Mouse (Mus musculus): ENCODE data around the gene Ntsr2. TPM values are rescaled to one million over a fixed set of nuclear protein-coding genes. Genes with fewer than 3 reads are reported as not detected.

The Ntsr2 gene
- total RNA-seq (2014; rRNA removed; ENCODE audit: low replicate concordance) = 0.38 TPM in 1 of 2 replicates, not detected in the other
- 0.79 and 0.82 TPM in 2 replicates for polyA plus RNA-seq (2015; fragmentation: Nextera tagmentation; extraction: Ambion mirVana)

GRCm38 (mm10) chr12:16653332-16654093, at the start of gene Ntsr2:
Gene Ntsr2, plus strand, starts transcription at chr12:16653382.
- H3K4me1 ChIP-seq (ENCODE audit: control insufficient read depth, insufficient read depth) = peaks cover 11% of the 10 kb centered on the region
- 4% methylated on average over 57 of the region's 58 CpGs for WGBS
- H3K9ac ChIP-seq (replicated peaks; ENCODE audit: low read depth, low read length) = no peak within 1 kb of the TSS
- H3K27ac ChIP-seq (ENCODE audit: low read depth) = no peak within 1 kb of the TSS
- TF ChIP-seq CTCF (IDR thresholded peaks at IDR 0.05; ENCODE audit: low read depth) (no peak), EP300 (IDR thresholded peaks at IDR 0.05; ENCODE audit: low read depth) (no peak)
- H3K4me2 ChIP-seq (ENCODE audit: low read depth, low read length) = peak within 1 kb of the TSS; percentile 44
- peaks cover 23% of the 10 kb centered on the region for H3K27me3 ChIP-seq (ENCODE audit: control insufficient read depth, insufficient read depth, low read length)
- peak within 1 kb of the TSS; percentile 17; the same call in 1 of the 2 replicates for H3K4me3 ChIP-seq (ENCODE audit: low read depth, low read length)
- no peaks in the 10 kb centered on the region for H3K36me3 ChIP-seq (replicated peaks; ENCODE audit: control insufficient read depth, insufficient read depth, low read length)
- peak; percentile 84 for ATAC-seq (ENCODE audit: insufficient read depth, low read depth)
- peak; percentile 58 for DNase-seq (ENCODE audit: low spot score)
- no peaks in the 10 kb centered on the region for H3K9me3 ChIP-seq (replicated peaks; ENCODE audit: control insufficient read depth, low read length)

- Histone ChIP-seq H3K9me3 (replicated peaks; ENCODE audit: control insufficient read depth, low read length) (no peaks in the 10 kb centered on the region), H3K36me3 (replicated peaks; ENCODE audit: control insufficient read depth, insufficient read depth, low read length) (no peaks in the 10 kb centered on the region), H3K9ac (replicated peaks; ENCODE audit: low read depth, low read length) (no peak overlapping the region), H3K27me3 (ENCODE audit: control insufficient read depth, insufficient read depth, low read length) (no peaks in the 10 kb centered on the region), H3K4me3 (ENCODE audit: low read depth, low read length) (no peak overlapping the region), H3K4me2 (ENCODE audit: low read depth, low read length) (no peak overlapping the region), H3K4me1 (ENCODE audit: control insufficient read depth, insufficient read depth) (no peaks in the 10 kb centered on the region), H3K27ac (ENCODE audit: low read depth) (no peak overlapping the region)
- WGBS = 61% methylated on average over 5 of the region's 5 CpGs
- no peak for DNase-seq (ENCODE audit: low spot score)
- ATAC-seq (ENCODE audit: insufficient read depth, low read depth) = no peak
- no peak for TF ChIP-seq CTCF (IDR thresholded peaks at IDR 0.05; ENCODE audit: low read depth)
- no peak for TF ChIP-seq EP300 (IDR thresholded peaks at IDR 0.05; ENCODE audit: low read depth)
Measured at GRCm38 (mm10) chr12:16605624-16606023, 47.6 kb upstream of the Ntsr2 start.

- no peak within 1 kb of the TSS for H3K4me2 ChIP-seq (ENCODE audit: low read depth, low read length)
- ATAC-seq (ENCODE audit: insufficient read depth, low read depth) (no peak), DNase-seq (ENCODE audit: low spot score) (no peak)
- no peaks in the 10 kb centered on the region for H3K36me3 ChIP-seq (replicated peaks; ENCODE audit: control insufficient read depth, insufficient read depth, low read length)
- TF ChIP-seq EP300 (IDR thresholded peaks at IDR 0.05; ENCODE audit: low read depth) = no peak
- no peak for TF ChIP-seq CTCF (IDR thresholded peaks at IDR 0.05; ENCODE audit: low read depth)
- no peak within 1 kb of the TSS for H3K9ac ChIP-seq (replicated peaks; ENCODE audit: low read depth, low read length)
- no peaks in the 10 kb centered on the region for H3K4me1 ChIP-seq (ENCODE audit: control insufficient read depth, insufficient read depth)
- WGBS = 63% methylated on average over 2 of the region's 2 CpGs
- H3K9me3 ChIP-seq (replicated peaks; ENCODE audit: control insufficient read depth, low read length) = no peaks in the 10 kb centered on the region
- no peaks in the 10 kb centered on the region for H3K27me3 ChIP-seq (ENCODE audit: control insufficient read depth, insufficient read depth, low read length)
- no peak within 1 kb of the TSS for H3K4me3 ChIP-seq (ENCODE audit: low read depth, low read length)
- H3K27ac ChIP-seq (ENCODE audit: low read depth) = no peak within 1 kb of the TSS
Measured at GRCm38 (mm10) chr12:16610936-16611335, 42.2 kb upstream of the Ntsr2 start, which contains the start of gene Lpin1. Gene Lpin1, minus strand, starts transcription at chr12:16610966.

DNA sequence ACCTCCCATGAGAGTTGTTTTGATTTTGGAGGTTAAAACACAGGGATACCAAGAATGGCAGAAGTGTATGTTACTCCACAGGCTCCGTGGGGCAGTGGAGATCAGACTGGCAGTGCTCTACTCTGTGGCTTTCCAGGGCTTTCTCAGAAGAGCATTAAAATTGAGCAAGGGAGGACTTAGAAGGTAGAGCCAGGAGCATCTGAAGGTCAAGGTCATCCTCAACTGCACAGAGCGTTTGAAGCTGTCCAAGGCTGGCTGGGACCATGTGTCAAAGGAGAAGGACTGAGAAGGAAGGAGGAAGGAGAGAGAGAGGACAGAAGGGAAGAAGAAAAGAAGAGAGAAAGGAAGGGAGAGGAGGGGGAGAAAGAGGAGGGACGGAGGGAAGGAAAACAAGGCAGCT, 38.6 kb upstream of the Ntsr2 start:
- Histone ChIP-seq H3K27ac (ENCODE audit: low read depth) (no peak overlapping the region), H3K9ac (replicated peaks; ENCODE audit: low read depth, low read length) (no peak overlapping the region), H3K4me1 (ENCODE audit: control insufficient read depth, insufficient read depth) (peaks cover 7% of the 10 kb centered on the region), H3K4me3 (ENCODE audit: low read depth, low read length) (no peak overlapping the region), H3K27me3 (ENCODE audit: control insufficient read depth, insufficient read depth, low read length) (no peaks in the 10 kb centered on the region), H3K36me3 (replicated peaks; ENCODE audit: control insufficient read depth, insufficient read depth, low read length) (no peaks in the 10 kb centered on the region), H3K9me3 (replicated peaks; ENCODE audit: control insufficient read depth, low read length) (no peaks in the 10 kb centered on the region), H3K4me2 (ENCODE audit: low read depth, low read length) (no peak overlapping the region)
- TF ChIP-seq EP300 (IDR thresholded peaks at IDR 0.05; ENCODE audit: low read depth) (no peak), CTCF (IDR thresholded peaks at IDR 0.05; ENCODE audit: low read depth) (no peak)
- DNase-seq (ENCODE audit: low spot score) = no peak
- 45% methylated on average over 3 of the region's 3 CpGs for WGBS
- ATAC-seq (ENCODE audit: insufficient read depth, low read depth) = no peak

DNA sequence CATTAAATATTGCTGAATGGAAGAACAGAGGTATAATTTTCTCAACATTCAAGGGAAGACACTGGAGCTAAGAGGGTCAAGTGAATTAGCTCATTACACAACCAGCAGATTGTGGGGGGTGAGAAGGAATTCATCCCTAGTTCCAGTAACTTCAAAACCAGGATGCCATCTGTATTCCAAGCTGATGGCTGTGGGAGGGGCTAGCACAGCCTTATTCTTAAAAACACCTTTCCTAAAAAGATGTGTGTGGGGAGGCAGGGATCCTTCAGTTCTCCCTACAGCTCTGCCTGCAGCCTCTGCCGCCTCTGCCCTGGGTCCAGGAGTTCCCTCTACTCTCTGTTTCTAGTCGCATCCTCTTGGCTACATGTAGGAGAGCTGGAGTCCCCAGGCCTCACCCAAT, 37.4 kb upstream of the Ntsr2 start:
- Histone ChIP-seq H3K36me3 (replicated peaks; ENCODE audit: control insufficient read depth, insufficient read depth, low read length) (no peaks in the 10 kb centered on the region), H3K27ac (ENCODE audit: low read depth) (no peak overlapping the region), H3K4me3 (ENCODE audit: low read depth, low read length) (no peak overlapping the region), H3K9me3 (replicated peaks; ENCODE audit: control insufficient read depth, low read length) (no peaks in the 10 kb centered on the region), H3K4me2 (ENCODE audit: low read depth, low read length) (no peak overlapping the region), H3K4me1 (ENCODE audit: control insufficient read depth, insufficient read depth) (peaks cover 11% of the 10 kb centered on the region), H3K9ac (replicated peaks; ENCODE audit: low read depth, low read length) (no peak overlapping the region), H3K27me3 (ENCODE audit: control insufficient read depth, insufficient read depth, low read length) (no peaks in the 10 kb centered on the region)
- WGBS = 73% methylated on average over 2 of the region's 2 CpGs
- TF ChIP-seq CTCF (IDR thresholded peaks at IDR 0.05; ENCODE audit: low read depth) = no peak
- TF ChIP-seq EP300 (IDR thresholded peaks at IDR 0.05; ENCODE audit: low read depth) = no peak
- ATAC-seq (ENCODE audit: insufficient read depth, low read depth) (no peak), DNase-seq (ENCODE audit: low spot score) (no peak)

Measured in heart, postnatal 0 days (tissue).